Mouse (Mus musculus) heart, postnatal 4 days (tissue): ENCODE measurements around the gene Nkain1. TPM values are rescaled to one million over a fixed set of nuclear protein-coding genes. Genes with fewer than 3 reads are reported as not detected.
A peak's percentile ranks its signal among the peaks of the same experiment; 100 is the strongest.

Experiments used
- DNase-seq: peaks from one replicate; pipeline ENCODE4 v3.0.0; 2021
- total RNA-seq, 2 experiments: library from RNA; stranded (reverse); gene quantifications; 2 replicates each; pipeline ENCODE4 v1.2.3; 2021

Nkain1 gene
- total RNA-seq, result 10 to 100 TPM; 11.2 to 15.2 TPM

GRCm38 (mm10) chr4:130574048-130574413 lies at the start of gene Nkain1:
Nkain1 (minus strand) TSS chr4:130574173.
- peak; percentile 51 for DNase-seq

DNA sequence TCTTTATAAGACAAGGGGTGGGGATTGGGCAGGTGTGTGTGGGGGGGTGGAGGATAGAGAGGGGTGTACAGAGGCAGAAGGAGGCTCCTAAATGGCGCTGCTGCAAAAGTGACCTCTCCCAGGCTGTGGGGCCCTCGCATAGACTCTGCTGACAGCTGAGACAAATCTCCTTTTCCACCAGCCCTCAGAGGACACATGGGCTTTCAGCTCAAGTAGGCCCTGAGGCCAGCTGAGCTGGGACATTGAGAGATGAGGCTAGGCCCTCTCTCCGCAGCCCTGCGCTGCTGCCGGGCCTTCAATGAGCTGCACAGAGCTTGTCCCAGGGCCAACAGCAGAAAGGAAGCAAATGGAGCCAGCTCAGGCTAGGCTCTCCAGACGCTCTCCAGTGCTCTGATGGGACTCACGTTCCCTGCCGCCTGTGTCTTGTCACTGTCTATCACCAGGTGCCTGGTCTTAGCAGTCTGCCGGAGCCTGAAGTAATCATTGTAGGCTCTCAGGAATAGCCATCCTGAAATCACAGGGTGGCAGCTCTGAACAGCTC lies 4.8 kb upstream of the Nkain1 start:
- DNase-seq, result no peak

DNA sequence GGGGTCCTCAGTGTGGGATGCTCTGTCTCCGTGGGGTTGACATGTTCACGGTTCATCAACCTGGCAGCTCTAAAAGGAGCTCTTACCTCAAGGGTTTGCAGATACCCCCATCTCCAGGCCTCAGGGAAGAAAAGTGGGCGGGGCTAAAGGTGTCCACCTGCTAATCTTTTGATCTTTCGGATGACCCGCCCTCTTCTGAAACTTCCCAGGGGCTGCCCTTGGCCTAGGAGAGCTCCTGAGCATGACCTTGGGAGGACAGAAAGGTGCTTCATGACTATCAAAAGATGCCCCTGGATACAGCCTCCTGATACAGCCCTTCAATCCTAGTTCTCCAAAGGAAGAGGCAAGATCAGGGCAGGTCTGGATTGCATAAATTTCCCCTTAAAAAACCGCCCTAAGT lies 3.1 kb upstream of the Nkain1 start:
- DNase-seq, result no peak

- peak; percentile 25 for DNase-seq
Observed at GRCm38 (mm10) chr4:130576247-130576931, 2.4 kb upstream of the Nkain1 start.

DNA sequence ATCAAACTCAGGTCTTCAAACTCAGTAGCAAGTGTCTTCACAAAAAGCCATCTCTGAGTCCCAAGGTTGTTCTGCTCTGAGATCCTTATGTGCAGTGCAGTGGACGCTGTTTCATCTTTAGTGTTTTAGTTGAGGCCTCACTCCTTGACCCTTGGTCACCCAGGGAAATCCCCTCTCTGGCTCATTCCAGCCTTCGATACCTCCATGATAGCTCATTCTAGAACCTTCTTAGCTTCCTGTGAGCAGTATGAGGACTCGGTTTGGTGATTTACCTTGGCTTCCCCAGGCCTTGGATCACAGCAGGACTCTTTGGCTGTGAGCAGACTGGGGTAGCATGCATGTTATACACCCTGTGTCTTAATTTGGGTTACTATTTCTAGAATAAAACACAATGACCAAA lies 1.6 kb upstream of the Nkain1 start:
- no peak for DNase-seq

DNA sequence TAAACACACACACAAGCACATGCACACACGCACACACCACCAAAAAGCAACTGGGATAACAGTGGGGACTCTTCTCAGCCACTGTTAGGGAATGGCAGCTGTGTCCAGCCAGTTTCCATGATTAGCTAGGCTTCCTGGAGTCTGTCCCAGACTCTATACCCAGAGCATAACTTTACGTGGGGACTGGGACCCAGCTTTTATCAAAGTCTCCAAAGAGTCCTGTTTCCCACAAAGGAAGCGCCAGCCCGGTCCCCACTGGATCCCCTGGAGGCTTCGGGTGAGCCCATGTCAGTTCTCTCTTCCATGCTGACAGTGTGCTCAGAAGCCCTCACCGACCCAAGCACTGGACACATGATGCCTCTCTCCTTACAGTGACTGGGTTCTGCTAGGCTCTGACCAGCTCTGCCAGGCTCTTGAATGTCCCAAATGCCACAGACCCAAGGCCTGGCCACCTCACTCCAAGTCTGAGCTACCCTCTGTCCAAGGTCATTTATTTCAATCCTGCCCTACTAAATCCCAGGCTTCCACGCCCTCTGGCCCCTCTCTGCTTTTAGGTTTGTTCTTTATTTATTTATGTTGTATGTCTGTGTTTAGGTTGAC lies 988 bp upstream of the Nkain1 start:
- no peak for DNase-seq

- peak; percentile 32 for DNase-seq
Observed at GRCm38 (mm10) chr4:130573351-130574047, 474 bp downstream of the Nkain1 start.

DNA sequence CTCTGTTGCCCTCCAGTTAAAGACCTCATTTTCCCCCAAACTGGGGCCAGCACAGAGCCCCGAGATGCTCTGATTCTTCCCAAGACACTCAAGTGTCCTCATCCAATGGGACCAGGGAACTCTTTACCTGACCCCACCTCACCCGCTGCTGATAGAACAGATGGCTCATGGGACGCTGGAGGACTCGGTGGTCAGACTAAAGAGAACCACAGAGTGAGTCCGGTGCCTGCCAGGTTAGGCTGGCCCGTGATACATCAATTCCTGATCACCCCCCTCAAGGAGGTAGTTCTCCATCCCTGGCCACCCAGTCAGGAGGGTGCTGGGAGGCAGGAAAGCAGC lies 992 bp downstream of the Nkain1 start:
- DNase-seq, result no peak

DNA sequence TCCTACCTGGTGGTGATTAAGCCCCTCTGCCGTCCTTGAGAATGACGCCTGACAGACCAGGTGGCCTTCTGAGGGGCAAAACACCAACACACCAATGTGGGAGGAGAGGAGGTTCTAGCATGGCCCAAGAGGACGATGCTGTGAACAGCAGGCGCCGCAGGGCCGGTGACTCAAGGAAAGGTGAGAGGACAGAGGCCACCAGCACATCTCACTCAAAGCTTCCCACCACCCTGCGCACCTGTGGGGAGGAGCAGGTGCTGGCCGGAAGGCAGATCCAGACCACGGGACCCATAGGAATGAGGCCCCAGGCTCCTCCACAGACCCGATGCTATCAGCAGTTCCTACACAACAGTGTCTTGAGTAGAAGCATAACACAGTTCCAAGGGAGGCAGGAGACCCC lies 1.4 kb downstream of the Nkain1 start:
- DNase-seq, result no peak

- DNase-seq, result no peak
Observed at GRCm38 (mm10) chr4:130570941-130571720, 2.8 kb downstream of the Nkain1 start.

DNA sequence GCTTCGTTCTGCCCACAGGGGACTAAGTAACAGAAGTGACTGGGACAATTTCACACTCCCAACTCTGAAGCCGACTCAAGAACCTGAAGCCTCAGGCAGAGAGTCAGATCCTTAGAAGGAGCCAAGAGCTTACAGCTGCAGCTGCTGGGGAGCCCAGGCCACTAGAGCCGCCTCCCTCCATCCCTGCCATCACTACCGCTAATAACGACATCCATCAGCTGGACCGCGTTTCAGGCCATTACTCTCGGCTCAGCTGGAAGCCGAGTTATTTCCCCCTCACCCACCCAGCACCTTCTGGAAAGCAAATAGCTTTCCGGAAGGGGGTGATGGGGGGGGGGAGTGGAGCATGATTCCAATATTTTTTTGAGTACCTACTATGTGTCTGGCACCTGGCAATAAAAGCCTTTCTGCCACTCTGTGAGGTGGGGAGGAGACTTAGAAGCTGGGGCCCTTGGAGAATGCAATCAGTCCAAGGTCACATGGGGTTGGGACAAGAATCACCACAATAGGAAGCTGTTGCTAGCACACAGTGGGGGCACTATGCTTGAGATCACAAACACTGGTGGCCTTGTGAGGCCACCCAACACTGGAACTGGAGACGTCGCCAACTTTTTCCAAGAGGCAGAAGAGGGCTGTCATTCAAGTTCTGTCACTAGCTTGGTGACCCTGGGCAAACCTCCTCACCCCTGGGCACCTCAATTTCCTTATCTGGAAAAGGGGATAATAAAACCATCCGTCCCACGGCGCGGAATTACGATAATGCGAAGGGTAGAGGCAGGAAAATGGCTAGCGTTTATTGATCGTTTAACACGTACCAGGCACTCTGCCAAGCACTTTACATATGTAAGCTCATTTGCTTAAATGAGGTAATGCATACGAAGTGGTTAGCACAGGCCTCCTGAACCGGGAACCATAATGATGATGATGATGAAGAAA lies 5.7 kb downstream of the Nkain1 start:
- DNase-seq, result peak; percentile 14

- no peak for DNase-seq
Observed at GRCm38 (mm10) chr4:130563820-130564219, 10.2 kb downstream of the Nkain1 start.

DNA sequence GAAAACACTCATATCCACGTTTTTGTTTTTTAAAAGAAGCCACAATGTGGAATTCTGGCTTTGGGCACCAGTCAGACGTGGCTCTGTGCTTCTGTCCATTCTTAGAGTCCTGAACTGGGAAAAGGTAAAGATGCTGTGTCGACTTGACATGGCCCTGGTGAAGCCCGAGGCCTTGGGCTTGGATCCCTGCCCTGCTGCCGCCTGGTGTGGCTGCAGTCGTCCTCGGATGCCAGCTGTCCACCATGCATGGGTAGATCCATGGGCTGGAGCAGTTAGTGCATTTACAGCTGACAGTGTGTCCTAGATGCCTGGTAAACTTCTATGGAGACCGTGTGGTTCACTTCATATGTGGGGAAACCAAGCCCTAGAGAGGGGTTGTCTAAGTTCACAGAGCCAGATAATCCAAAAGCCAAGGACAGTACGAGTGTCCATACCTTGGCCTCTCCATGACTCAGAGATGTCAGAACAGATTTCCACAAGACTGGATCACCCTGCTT lies 10.7 kb downstream of the Nkain1 start:
- no peak for DNase-seq

DNA sequence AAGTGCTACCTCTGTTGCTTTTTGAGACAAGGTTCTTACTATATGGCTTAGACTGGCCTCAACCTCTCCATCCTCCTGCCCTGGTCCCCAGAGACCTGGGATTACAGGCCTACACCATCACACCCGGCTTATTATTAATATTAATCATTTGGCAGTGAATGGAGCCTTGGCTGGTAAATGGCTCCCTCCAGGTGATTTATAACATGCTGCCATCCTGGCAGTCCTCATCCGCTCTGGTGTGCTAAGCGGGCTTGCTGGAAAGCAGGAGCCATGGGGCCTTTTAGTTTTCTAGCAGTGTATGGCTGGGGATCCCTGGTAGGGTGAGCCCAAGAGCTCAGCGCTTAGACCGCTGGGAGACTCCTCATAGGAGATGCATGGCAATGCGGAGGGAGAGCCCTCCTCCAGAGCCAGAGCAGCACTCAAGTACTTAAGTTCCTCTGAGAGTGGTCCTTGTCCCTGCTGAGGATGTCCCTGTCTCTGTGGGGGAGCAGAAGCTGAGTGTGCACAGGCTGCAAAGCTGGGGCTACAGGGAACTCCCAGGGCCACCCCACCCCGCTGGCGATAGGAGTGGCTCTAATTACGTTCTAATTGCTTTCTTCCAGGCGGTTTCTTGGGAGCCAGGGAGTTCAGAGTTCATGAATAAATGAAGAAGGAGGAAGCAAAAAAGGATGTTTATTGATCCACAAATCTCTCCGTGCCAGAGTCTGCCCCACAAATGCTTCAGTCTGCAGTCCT lies 13.2 kb downstream of the Nkain1 start:
- DNase-seq, result no peak

DNA sequence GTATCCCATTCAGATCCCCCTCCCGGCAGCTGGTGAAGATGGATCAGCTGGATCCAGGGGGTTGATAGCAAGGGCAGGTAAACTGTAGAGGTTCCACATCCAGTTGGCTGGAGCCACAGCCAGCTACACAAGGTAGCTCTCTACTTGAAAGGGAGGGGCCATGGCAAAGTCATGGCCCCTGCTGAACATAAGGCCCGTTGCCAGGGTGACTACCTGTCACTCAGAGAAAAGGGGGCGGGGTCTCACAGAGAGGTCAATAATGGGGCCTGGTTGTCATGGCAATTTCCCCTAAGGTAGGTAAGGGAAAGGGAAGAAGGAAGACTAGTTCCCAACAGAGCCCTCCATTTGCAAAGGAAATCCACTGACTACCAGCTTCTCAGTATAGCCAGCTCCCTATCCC lies 14.8 kb downstream of the Nkain1 start:
- DNase-seq, result no peak

- peak; percentile 64 for DNase-seq
Observed at GRCm38 (mm10) chr4:130557852-130558251, 16.1 kb downstream of the Nkain1 start.

DNA sequence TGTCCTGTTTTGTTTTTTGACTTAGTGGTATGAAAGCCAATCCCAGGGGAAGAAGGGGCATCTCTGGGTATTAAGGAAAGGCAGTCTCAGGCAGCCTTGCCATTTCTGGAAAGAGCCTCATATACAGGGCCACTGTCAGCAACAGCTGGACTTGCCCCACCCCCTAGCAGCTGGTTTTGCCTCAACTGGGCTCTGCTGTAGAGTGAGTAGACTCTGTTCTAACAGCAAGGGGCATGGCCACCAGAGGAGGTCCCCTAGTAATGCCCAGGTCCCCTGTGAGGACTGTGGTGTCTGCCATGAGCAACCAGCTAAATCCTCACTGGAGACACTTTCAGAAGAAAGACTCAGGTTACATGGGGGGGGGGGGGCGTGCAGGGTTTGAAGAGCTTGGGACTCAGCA lies 17.0 kb downstream of the Nkain1 start:
- DNase-seq, result no peak

GRCm38 (mm10) chr4:130556224-130556623 lies 17.7 kb downstream of the Nkain1 start:
- no peak for DNase-seq

DNA sequence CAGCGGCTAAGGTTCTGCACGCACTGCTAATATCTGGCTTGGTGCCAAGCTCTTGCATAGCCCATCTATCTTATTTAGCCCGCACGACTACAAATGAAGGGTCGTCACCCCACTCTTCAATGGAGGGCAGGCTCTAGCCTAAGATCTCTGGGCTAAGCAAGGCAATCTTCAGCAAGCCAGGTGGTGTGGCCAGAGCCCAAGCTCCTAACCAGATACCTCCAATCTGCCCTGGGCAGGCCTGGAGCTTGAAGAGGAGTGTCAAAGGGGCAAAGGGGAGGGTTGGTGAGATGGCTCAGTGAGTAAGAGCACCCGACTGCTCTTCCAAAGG lies 20.9 kb downstream of the Nkain1 start:
- DNase-seq, result no peak

DNA sequence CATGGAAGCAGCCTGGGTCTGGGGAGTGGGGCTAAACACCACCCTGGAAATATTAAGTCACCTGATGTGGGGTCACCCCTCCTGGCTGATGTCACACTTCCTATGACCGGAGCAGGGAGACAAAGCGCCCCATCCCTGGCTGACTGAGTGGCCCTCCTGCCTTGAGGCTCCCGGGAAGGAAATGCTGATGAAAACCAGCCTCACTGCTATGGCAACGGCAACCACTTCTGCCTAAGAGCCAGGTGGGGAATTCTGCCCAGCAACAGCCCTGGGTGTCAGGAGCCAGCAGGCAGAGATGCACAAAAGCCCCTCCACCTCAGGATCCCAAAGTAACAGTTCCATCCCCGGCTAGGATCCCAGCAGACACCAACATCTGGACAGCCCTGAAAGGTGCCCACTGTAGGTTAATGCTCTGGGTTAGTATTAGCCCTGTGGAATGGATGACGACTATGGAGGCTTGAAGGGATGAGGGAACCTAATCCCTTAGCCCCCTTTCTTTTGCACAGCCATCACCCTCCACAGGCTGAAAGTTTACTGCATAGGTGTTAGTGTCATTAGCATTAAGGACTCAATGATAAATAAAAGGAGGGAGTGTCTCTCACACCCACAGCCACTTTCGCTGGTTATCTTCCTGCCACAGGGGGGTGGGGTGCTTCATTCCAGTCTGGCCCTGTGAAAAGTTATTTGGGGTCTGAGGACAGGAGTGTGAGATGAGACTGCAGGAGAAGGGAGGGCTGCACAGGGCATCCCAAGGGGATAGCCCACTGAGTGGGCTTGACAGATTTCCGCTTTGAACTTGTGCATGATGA lies 21.5 kb downstream of the Nkain1 start:
- no peak for DNase-seq
